Mouse (Mus musculus): ENCODE data around the gene Kdf1.

GRCm38 (mm10) chr4:133567251-133567650 lies 48.5 kb downstream of the Kdf1 start:
- TF ChIP-seq MAX (IDR thresholded peaks at IDR 0.05; ENCODE audit: low read length) (no peak), POLR2AphosphoS5 (IDR thresholded peaks at IDR 0.05; ENCODE audit: borderline replicate concordance, low read depth, low read length) (no peak), POLR2A (IDR thresholded peaks at IDR 0.05; ENCODE audit: control insufficient read depth in 1 of 2, insufficient read depth in 1 of 2, low read depth in 1 of 2, low read length in 2 of 2, poor library complexity in 1 of 2) (no peak), KAT2A (conservative IDR thresholded peaks at IDR 0.05; ENCODE audit: low read depth, low read length) (no peak), CTCF (IDR thresholded peaks at IDR 0.05 in 2 of 3, conservative IDR thresholded peaks at IDR 0.05 in 1 of 3; ENCODE audit: control insufficient read depth in 1 of 3, insufficient read depth in 1 of 3, low read depth in 2 of 3, low read length in 3 of 3, poor library complexity in 1 of 3, severe bottlenecking in 1 of 3) (no peak), ZNF384 (IDR thresholded peaks at IDR 0.05; ENCODE audit: low read depth, low read length) (no peak)

Data from MEL (cell line).